In the genomic region with DNA sequence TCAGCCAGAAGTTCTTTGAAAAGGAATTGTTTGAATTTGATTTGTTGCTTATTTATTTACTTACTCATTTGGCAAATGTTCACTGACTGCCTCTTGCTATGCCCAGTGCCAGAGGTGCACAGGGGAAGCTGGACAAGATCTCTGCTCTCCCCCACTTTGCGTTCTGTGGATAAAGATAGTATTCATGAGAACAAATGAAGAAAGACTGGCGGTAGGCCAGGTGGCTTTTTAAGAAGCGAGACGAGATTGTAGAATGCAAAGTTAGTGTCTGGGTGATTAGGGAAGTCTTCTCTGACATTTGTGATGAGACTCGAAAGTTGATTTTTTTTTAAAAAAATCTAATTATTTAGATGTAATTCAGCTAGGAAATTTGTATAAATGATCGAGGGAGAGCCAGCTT, we compare ENCODE assay signal across 14 mouse cellular contexts. TPM values are rescaled to one million over a fixed set of nuclear protein-coding genes. Genes with fewer than 3 reads are reported as not detected.
"Had no signal": no experiment of that assay in that cellular context is flagged by ENCODE, and none has a peak within 500 bp of the region (broad histone marks: within the 10 kb centered on the region; RNA-seq: fewer than 3 reads in every experiment).

No protein-coding gene starts in this region.

- DNase-seq: kidney, adult 2 months; kidney, postnatal 25 days; layer of hippocampus, adult 9-11 months; liver; lung, adult 18-20 months; lung, postnatal 10 days; lung, postnatal 36 days; retina, postnatal 1 day; spleen, adult 18-20 months; thymus, adult 2 months; thymus, postnatal 14 days; thymus, postnatal 4 days had no signal

RNA-seq across cellular contexts. Expression of gene Cwh43, which starts 20.9 kb away (rescaled TPM):
- total RNA-seq: monocyte, adult 5-6 weeks; neutrophil, adult 5-6 weeks had no signal
